Mouse (Mus musculus) midbrain, embryonic 11.5 days (tissue): ENCODE data around the gene Ndrg3. TPM values are rescaled to one million over a fixed set of nuclear protein-coding genes. Genes with fewer than 3 reads are reported as not detected.

Experiments
- ATAC-seq: fragments of 200-750 bp; cut with Nextera tagmentation; 2 replicates; pipeline ENCODE4 v1.8.0; 2017; ENCODE audit warnings: moderate TSS enrichment, moderate library complexity; ENCODE audit not compliant: low FRiP score
- DNase-seq: peaks from one replicate; pipeline ENCODE4 v3.0.0; 2015; ENCODE audit warnings: low spot score; ENCODE audit errors: missing footprints
- H3K27ac ChIP-seq: fragments of 300-500 bp; sonication (generic); 2 replicates; pipeline ENCODE4 v1.5.1; 2014; ENCODE audit warnings: low read depth, low read length
- H3K27me3 ChIP-seq: fragments of 300-500 bp; sonication (generic); 2 replicates; pipeline ENCODE4 v1.6.1; 2014; ENCODE audit warnings: mild to moderate bottlenecking, low read length, moderate library complexity, mixed read lengths; ENCODE audit not compliant: control insufficient read depth, insufficient read depth
- H3K36me3 ChIP-seq: fragments of 300-500 bp; sonication (generic); 2 replicates; pipeline ENCODE4 v1.6.1; 2014; ENCODE audit warnings: mild to moderate bottlenecking, low read length, moderate library complexity, mixed read lengths; ENCODE audit not compliant: control insufficient read depth, insufficient read depth
- H3K4me1 ChIP-seq: fragments of 300-500 bp; sonication (generic); 2 replicates; pipeline ENCODE4 v1.6.1; 2014; ENCODE audit warnings: low read length; ENCODE audit not compliant: control insufficient read depth, insufficient read depth
- H3K4me2 ChIP-seq: fragments of 300-500 bp; sonication (generic); 2 replicates; pipeline ENCODE4 v1.6.1; 2014; ENCODE audit warnings: mild to moderate bottlenecking, moderate library complexity
- H3K4me3 ChIP-seq: fragments of 300-500 bp; sonication (generic); 2 replicates; pipeline ENCODE4 v1.5.1; 2014; ENCODE audit warnings: low read depth, low read length
- H3K9ac ChIP-seq: fragments of 300-500 bp; sonication (generic); 2 replicates; pipeline ENCODE4 v1.6.1; 2014; ENCODE audit warnings: low read length
- H3K9me3 ChIP-seq: fragments of 300-500 bp; sonication (generic); 2 replicates; pipeline ENCODE4 v1.6.1; 2016; ENCODE audit warnings: low read length; ENCODE audit not compliant: control insufficient read depth
- WGBS: fragments of 180-500 bp; shearing (Covaris S2); extraction: QIAGEN DNeasy Blood & Tissue Kit; methylation state at CpG from one replicate; pipeline ENCODE4 v1.1.7; 2014; 5-methylcytosine and 5-hydroxymethylcytosine counted together
- polyA plus RNA-seq: library from polyadenylated mRNA; unstranded; fragments of >200 nt; fragmentation: Nextera tagmentation; extraction: Ambion mirVana; gene quantifications from 2 replicates; pipeline ENCODE4 v1.2.1, GENCODE M21; 2014

The Ndrg3 gene
- polyA plus RNA-seq, 1 experiment from 2014 or later, result 48.1 TPM

GRCm38 (mm10) chr2:157027106-157028008 lies 35.5 kb upstream of the Ndrg3 start:
- H3K9ac ChIP-seq, result no peak overlapping the region
- no peak overlapping the region for H3K4me3 ChIP-seq

GRCm38 (mm10) chr2:157021156-157021555 lies 29.3 kb upstream of the Ndrg3 start:
- Histone ChIP-seq H3K9ac (no peak overlapping the region), H3K9me3 (peaks cover 4% of the 10 kb centered on the region; the same call in 1 of the 2 replicates), H3K27me3 (no peaks in the 10 kb centered on the region), H3K4me1 (no peaks in the 10 kb centered on the region), H3K4me2 (no peak overlapping the region), H3K27ac (no peak overlapping the region), H3K4me3 (no peak overlapping the region), H3K36me3 (peaks cover 71% of the 10 kb centered on the region)
- no peak for DNase-seq
- WGBS, result 94% methylated on average over 16 of the region's 16 CpGs
- ATAC-seq, result no peak

More at GRCm38 (mm10) chr2:157027106-157028008, 35.5 kb upstream of the Ndrg3 start:
- DNase-seq (no peak), ATAC-seq (no peak)
- Histone ChIP-seq H3K4me2 (no peak overlapping the region), H3K36me3 (peaks cover 62% of the 10 kb centered on the region), H3K4me1 (no peaks in the 10 kb centered on the region), H3K27me3 (no peaks in the 10 kb centered on the region), H3K27ac (no peak overlapping the region), H3K9me3 (peaks cover 4% of the 10 kb centered on the region; the same call in 1 of the 2 replicates)
- 94% methylated on average over 21 of the region's 21 CpGs for WGBS

GRCm38 (mm10) chr2:157019228-157019627 lies 27.4 kb upstream of the Ndrg3 start:
- H3K4me2 ChIP-seq, result no peak overlapping the region
- H3K27me3 ChIP-seq, result no peaks in the 10 kb centered on the region
- H3K4me3 ChIP-seq, result no peak overlapping the region
- ATAC-seq (no peak), DNase-seq (no peak)
- no peaks in the 10 kb centered on the region for H3K4me1 ChIP-seq
- WGBS, result 95% methylated on average over 4 of the region's 4 CpGs
- H3K36me3 ChIP-seq, result peaks cover 61% of the 10 kb centered on the region
- H3K9me3 ChIP-seq, result no peaks in the 10 kb centered on the region
- H3K9ac ChIP-seq, result no peak overlapping the region
- no peak overlapping the region for H3K27ac ChIP-seq

GRCm38 (mm10) chr2:157016529-157017270 lies 24.8 kb upstream of the Ndrg3 start:
- WGBS, result 88% methylated on average over 18 of the region's 18 CpGs
- DNase-seq, result no peak

GRCm38 (mm10) chr2:157012341-157012740 lies 20.5 kb upstream of the Ndrg3 start:
- no peaks in the 10 kb centered on the region for H3K27me3 ChIP-seq
- no peak overlapping the region for H3K4me2 ChIP-seq
- H3K4me1 ChIP-seq, result peaks cover 2% of the 10 kb centered on the region
- H3K27ac ChIP-seq, result no peak overlapping the region
- WGBS, result 91% methylated on average over 6 of the region's 6 CpGs
- DNase-seq (no peak), ATAC-seq (no peak)
- no peaks in the 10 kb centered on the region for H3K9me3 ChIP-seq
- H3K9ac ChIP-seq, result no peak overlapping the region
- peaks cover 11% of the 10 kb centered on the region for H3K36me3 ChIP-seq
- no peak overlapping the region for H3K4me3 ChIP-seq

More at GRCm38 (mm10) chr2:157016529-157017270, 24.8 kb upstream of the Ndrg3 start:
- Histone ChIP-seq H3K4me1 (no peaks in the 10 kb centered on the region), H3K36me3 (peaks cover 40% of the 10 kb centered on the region), H3K9me3 (no peaks in the 10 kb centered on the region), H3K27me3 (no peaks in the 10 kb centered on the region), H3K4me3 (no peak overlapping the region), H3K4me2 (no peak overlapping the region), H3K9ac (no peak overlapping the region), H3K27ac (no peak overlapping the region)
- no peak for ATAC-seq

- H3K4me1 ChIP-seq, result peaks cover 12% of the 10 kb centered on the region
- no peaks in the 10 kb centered on the region for H3K27me3 ChIP-seq
- no peak overlapping the region for H3K4me2 ChIP-seq
- no peak overlapping the region for H3K27ac ChIP-seq
- ATAC-seq, result no peak
- no peak overlapping the region for H3K9ac ChIP-seq
- H3K4me3 ChIP-seq, result no peak overlapping the region
- 70% methylated on average over 11 of the region's 11 CpGs for WGBS
- H3K36me3 ChIP-seq, result no peaks in the 10 kb centered on the region; the same call in 1 of the 2 replicates
- DNase-seq, result no peak
- no peaks in the 10 kb centered on the region for H3K9me3 ChIP-seq
These were observed 18.9 kb upstream of the Ndrg3 start for GRCm38 (mm10) chr2:157010634-157011310.

GRCm38 (mm10) chr2:157010121-157010520 lies 18.3 kb upstream of the Ndrg3 start:
- DNase-seq, result no peak
- Histone ChIP-seq H3K4me3 (no peak overlapping the region), H3K4me1 (peaks cover 13% of the 10 kb centered on the region), H3K27me3 (no peaks in the 10 kb centered on the region), H3K4me2 (no peak overlapping the region), H3K9me3 (no peaks in the 10 kb centered on the region), H3K9ac (no peak overlapping the region), H3K36me3 (no peaks in the 10 kb centered on the region; the same call in 1 of the 2 replicates), H3K27ac (no peak overlapping the region)
- no peak for ATAC-seq

- Histone ChIP-seq H3K9me3 (no peaks in the 10 kb centered on the region), H3K4me2 (no peak overlapping the region), H3K4me1 (peaks cover 13% of the 10 kb centered on the region), H3K36me3 (no peaks in the 10 kb centered on the region), H3K27ac (no peak overlapping the region), H3K27me3 (no peaks in the 10 kb centered on the region), H3K4me3 (no peak overlapping the region), H3K9ac (no peak overlapping the region)
- DNase-seq, result no peak
- no peak for ATAC-seq
These were observed 16.7 kb upstream of the Ndrg3 start for GRCm38 (mm10) chr2:157008509-157008908.
